Mouse (Mus musculus) C2C12 (cell line): ENCODE data around the gene Dapp1. TPM values are rescaled to one million over a fixed set of nuclear protein-coding genes. Genes with fewer than 3 reads are reported as not detected.
"Not testable (repeated sequence)": the region's sequence is repeated elsewhere in the genome, so short reads cannot be mapped to it uniquely, and the experiment has no call there.

Source experiments
- H3K27me3 ChIP-seq: one replicate; pipeline ENCODE4 v1.6.1; 2011; ENCODE audit not compliant: control insufficient read depth, insufficient read depth, insufficient read length
- H3K36me3 ChIP-seq: one replicate; pipeline ENCODE4 v1.6.1; 2011; ENCODE audit not compliant: control insufficient read depth, insufficient read depth
- H3K4me3 ChIP-seq: one replicate; pipeline ENCODE4 v1.5.1; 2011; ENCODE audit warnings: mild to moderate bottlenecking, control low read depth; ENCODE audit not compliant: poor library complexity, insufficient read depth, severe bottlenecking
- H3K79me2 ChIP-seq: one replicate; pipeline ENCODE4 v1.6.1; 2011; ENCODE audit not compliant: control insufficient read depth, insufficient read depth
- H3K79me3 ChIP-seq: one replicate; pipeline ENCODE4 v1.6.1; 2011; ENCODE audit warnings: low read depth, control low read depth
- H3ac ChIP-seq: one replicate; pipeline ENCODE3; 2011; ENCODE audit warnings: low read depth; ENCODE audit not compliant: control insufficient read depth, insufficient read length
- CEBPB ChIP-seq: IDR thresholded peaks from one replicate; pipeline ENCODE4 v1.6.1; 2011; ENCODE audit warnings: low read depth, mild to moderate bottlenecking, control low read depth, moderate library complexity
- CTCF ChIP-seq: IDR thresholded peaks from one replicate; pipeline ENCODE4 v1.5.1; 2011; ENCODE audit not compliant: control insufficient read depth, insufficient read depth, insufficient read length
- FOSL1 ChIP-seq: IDR thresholded peaks from one replicate; pipeline ENCODE4 v1.8.0; 2011; ENCODE audit warnings: mild to moderate bottlenecking, low read length; ENCODE audit not compliant: poor library complexity, insufficient read depth, severe bottlenecking
- MAX ChIP-seq: IDR thresholded peaks from one replicate; pipeline ENCODE4 v1.6.1; 2011; ENCODE audit warnings: mild to moderate bottlenecking, control low read depth
- MYOD1 ChIP-seq: IDR thresholded peaks from one replicate; pipeline ENCODE4 v1.6.1; 2011; ENCODE audit warnings: low read depth; ENCODE audit not compliant: control insufficient read depth, insufficient read length
- MYOG ChIP-seq: IDR thresholded peaks from one replicate; pipeline ENCODE4 v1.6.1; 2011; ENCODE audit not compliant: control insufficient read depth, insufficient read length; ENCODE audit errors: extremely low read depth
- USF1 ChIP-seq: IDR thresholded peaks from one replicate; pipeline ENCODE4 v1.6.1; 2011; ENCODE audit warnings: low read depth, mild to moderate bottlenecking, control low read depth, moderate library complexity
- polyA plus RNA-seq: library from polyadenylated mRNA; unstranded; fragments of >200 nt; fragmentation: generic; extraction: Trizol; gene quantifications from one replicate; pipeline ENCODE4 v1.2.1, GENCODE M21; 2012; ENCODE audit warnings: missing spikeins

Dapp1 gene
- polyA plus RNA-seq, 1 experiment, result 0.15 TPM

DNA sequence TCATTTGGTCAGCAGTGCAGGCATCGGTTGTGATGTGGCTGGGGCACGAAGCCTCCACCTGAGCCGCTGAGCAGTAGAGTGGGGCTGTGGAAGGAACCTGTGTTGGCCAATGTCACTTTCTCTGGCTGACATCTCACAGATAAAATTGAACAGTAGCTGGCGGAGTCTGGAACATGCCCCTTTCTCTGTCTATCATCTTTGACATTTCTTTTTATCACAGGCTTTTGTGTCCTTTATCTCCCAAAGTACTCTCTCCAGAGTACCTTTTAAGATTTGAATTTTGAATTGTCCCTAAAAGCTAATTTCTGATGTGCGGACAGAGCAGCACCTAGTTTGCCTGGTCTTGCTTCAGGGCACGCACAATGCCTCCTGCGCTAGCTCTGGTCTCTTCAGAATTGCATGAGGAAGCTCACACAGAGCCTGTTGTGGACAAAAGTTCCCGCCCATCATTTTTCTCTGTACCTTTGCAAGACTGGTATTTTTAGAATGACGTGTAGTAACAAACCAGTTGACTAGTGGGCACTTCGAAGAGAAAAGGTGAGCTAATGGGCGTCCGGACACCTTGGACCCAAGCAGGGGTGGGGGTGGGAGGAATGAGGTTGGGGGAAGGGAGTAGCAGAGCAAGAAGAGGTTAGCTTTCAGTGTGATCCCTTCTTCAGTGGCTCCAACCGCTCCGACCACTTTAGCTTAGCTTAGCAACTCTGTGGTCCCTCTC, 13.1 kb downstream of the Dapp1 start:
- Histone ChIP-seq H3K4me3 (no peak overlapping the region), H3K36me3 (no peaks in the 10 kb centered on the region), H3K79me3 (no peaks in the 10 kb centered on the region), H3ac (no peak overlapping the region), H3K79me2 (no peaks in the 10 kb centered on the region), H3K27me3 (no peaks in the 10 kb centered on the region)
- no peak for TF ChIP-seq MYOG
- TF ChIP-seq USF1, result no peak
- no peak for TF ChIP-seq CTCF
- TF ChIP-seq MAX, result no peak
- no peak for TF ChIP-seq CEBPB
- no peak for TF ChIP-seq MYOD1
- TF ChIP-seq FOSL1, result no peak

DNA sequence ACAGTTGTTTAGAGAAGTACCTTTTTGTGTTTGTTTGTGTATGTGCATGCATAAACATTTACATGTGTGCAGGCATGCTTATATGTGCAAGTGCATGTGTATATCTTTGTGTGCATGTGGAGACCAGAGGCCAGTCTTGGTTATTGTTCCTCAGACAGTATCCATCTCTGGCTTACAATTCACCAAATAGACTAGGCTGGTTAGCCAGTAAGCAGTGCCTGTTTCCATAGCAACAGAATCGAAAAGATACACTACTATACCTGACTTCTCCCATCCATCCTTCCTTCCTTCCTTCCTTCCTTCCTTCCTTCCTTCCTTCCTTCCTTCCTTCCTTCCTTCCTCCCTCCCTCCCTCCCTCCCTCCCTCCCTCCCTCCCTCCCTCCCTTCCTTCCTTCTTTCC, 17.3 kb downstream of the Dapp1 start:
- H3K79me2 ChIP-seq, H3ac ChIP-seq, H3K27me3 ChIP-seq, H3K36me3 ChIP-seq, H3K4me3 ChIP-seq, H3K79me3 ChIP-seq: not testable (repeated sequence)

DNA sequence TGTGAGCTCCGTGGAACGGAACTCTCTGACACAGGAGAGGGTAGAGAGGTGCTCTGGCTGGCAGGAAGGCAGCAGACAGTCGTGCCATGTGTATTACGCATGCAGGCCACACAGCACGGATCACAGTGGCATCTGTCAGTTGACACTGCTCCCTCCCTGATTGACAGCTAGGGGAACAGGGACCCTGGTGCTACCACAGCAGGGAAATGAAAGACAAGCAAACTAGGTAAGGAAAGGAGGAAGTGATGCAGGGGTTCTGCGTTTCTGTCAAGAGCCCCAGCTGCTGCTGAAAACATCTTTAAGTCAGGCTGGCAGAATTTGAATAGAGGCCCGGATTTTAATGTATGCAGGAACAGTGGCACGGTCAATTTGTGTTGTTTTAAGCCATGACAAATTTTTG, 17.8 kb downstream of the Dapp1 start:
- no peak overlapping the region for H3K4me3 ChIP-seq
- TF ChIP-seq USF1 (no peak), MAX (no peak), CTCF (no peak), FOSL1 (no peak), MYOD1 (no peak), CEBPB (no peak), MYOG (no peak)
- no peaks in the 10 kb centered on the region for H3K27me3 ChIP-seq
- no peaks in the 10 kb centered on the region for H3K36me3 ChIP-seq
- H3K79me2 ChIP-seq, result no peaks in the 10 kb centered on the region
- no peaks in the 10 kb centered on the region for H3K79me3 ChIP-seq
- H3ac ChIP-seq, result no peak overlapping the region

DNA sequence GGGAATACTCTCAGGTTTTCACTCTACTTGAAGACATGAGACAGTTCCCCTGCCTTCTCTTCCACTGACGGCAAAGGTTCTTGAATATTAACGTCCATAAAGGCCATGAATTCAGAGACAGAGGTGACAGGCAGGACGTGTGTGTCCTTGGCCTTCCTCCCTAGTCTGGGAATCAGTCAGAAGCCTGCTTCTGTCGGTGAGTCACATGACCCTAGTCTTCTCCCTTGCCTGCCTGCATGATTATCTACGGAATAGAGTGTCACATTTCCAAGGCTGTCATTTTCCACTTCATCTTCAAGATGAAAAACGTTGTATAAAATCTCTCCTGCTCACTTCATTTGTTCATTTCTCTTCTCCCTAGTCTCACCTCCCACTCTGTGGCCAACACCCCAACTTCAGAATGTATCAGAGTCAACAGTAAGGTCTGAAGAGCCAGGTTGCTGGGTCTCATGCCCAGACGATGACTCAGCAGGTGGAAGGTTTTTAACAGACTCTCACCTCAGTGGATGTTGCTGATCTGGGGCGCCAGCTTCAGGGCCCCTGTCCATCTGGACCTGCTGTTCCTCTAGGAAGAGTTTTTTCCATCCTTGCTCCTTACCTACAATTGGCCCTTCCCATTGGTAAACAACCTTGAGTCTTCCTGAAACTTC, 19.5 kb downstream of the Dapp1 start:
- no peaks in the 10 kb centered on the region for H3K79me2 ChIP-seq
- H3K4me3 ChIP-seq, result no peak overlapping the region
- H3ac ChIP-seq, result no peak overlapping the region
- H3K36me3 ChIP-seq, result no peaks in the 10 kb centered on the region
- no peaks in the 10 kb centered on the region for H3K79me3 ChIP-seq
- TF ChIP-seq CEBPB, result no peak
- no peaks in the 10 kb centered on the region for H3K27me3 ChIP-seq

DNA sequence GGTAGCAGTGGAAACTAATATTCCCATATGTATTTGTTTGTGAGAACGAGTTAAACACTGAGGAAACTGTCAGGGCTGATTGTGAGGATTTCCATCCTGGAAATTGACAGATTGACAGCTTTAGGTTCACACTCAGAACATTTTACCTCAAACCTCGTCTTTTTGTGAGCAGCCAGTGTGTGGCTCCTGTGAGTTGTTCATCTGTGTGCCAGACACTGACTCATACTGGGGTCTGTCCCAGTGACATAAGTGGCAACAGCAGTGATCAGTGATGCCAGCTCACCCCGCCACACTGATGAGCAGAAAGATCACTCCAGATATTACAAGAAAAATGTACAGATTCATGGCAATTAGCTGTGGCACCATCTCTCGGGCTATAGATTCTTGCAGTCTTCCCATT, 21.9 kb downstream of the Dapp1 start:
- H3K36me3 ChIP-seq, result no peaks in the 10 kb centered on the region
- H3K27me3 ChIP-seq, result no peaks in the 10 kb centered on the region
- H3K4me3 ChIP-seq, result no peak overlapping the region
- H3K79me3 ChIP-seq, result no peaks in the 10 kb centered on the region
- no peak for TF ChIP-seq USF1
- TF ChIP-seq CEBPB, result no peak
- TF ChIP-seq FOSL1, result no peak
- TF ChIP-seq MAX, result no peak
- TF ChIP-seq CTCF, result no peak
- no peak for TF ChIP-seq MYOD1
- H3ac ChIP-seq, result no peak overlapping the region
- H3K79me2 ChIP-seq, result no peaks in the 10 kb centered on the region

DNA sequence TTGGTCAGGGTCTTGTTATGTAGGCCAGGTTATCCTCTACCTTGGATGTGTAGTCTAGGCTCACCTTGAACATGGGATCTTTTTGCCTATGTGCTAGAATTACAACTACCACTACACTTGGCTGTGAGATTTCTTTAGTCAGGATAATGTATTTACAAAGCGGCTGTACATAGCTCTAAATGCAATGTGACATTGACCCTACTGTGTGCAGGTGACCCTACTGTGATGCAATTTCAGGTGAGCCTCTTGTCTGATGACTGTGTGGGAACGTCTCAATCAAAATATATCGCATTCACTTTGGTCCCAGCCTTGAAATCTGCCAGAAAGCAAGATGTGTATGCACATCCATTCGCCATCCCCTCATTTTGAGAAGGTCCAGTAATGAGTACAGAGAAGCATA, 23.0 kb downstream of the Dapp1 start:
- no peak overlapping the region for H3K4me3 ChIP-seq
- no peaks in the 10 kb centered on the region for H3K27me3 ChIP-seq
- H3K36me3 ChIP-seq, result no peaks in the 10 kb centered on the region
- H3K79me3 ChIP-seq, result no peaks in the 10 kb centered on the region
- H3K79me2 ChIP-seq, result no peaks in the 10 kb centered on the region
- TF ChIP-seq USF1 (no peak), MYOD1 (no peak), MYOG (no peak), CTCF (no peak), MAX (no peak), FOSL1 (no peak), CEBPB (no peak)
- H3ac ChIP-seq, result no peak overlapping the region
